Mouse (Mus musculus) hindlimb bud, embryonic 11.5 days (tissue): ENCODE data around the gene Smpd3.

ENCODE experiments used
- DNase-seq: peaks from one replicate; pipeline ENCODE4 v3.0.0-alpha.2; 2012; ENCODE audit warnings: low read depth, low spot score; ENCODE audit errors: extremely low spot score

Smpd3 gene

GRCm38 (mm10) chr8:106292484-106293396 lies 45.0 kb downstream of the Smpd3 start:
- DNase-seq = no peak

DNA sequence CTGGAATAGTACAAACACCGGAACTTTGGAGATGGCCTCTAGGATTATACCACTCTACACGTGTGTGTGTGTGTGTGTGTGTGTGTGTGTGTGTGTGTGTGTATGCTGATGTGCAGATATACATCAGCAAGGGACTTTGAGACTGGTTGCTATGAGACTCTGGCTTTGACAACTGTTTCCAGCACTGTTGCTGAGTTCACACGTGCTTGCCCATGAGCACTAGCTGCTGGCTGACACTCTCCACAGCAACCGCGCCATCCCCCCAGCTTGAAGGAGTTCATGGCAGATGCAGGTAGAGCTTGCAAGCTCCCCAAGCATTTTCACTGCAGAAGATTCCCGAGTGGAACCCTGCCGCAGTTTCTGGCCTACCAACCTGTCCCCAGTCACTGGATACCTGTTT lies 48.3 kb downstream of the Smpd3 start:
- no peak for DNase-seq

DNA sequence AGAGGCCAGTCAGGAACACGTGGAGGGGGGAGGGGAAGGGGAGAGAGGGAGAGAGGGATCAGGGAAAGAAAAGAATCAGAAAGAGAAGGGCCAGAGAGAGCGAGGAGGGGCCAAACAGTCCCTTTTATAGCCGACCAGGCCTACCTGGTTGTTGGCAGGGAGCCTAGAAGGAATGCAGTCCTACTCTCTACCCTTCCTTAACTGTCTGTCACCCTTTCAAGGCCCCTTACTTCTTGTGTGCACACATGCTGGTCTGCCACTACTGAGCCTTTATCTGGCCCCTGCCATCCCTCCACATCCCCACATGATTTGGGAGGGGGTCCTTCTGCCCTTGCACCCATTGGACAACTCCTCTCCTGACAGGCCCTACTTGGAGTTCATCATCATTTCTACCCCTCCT lies 49.1 kb downstream of the Smpd3 start:
- DNase-seq = no peak

GRCm38 (mm10) chr8:106287445-106287844 lies 50.3 kb downstream of the Smpd3 start:
- no peak for DNase-seq

- no peak for DNase-seq
Measured at GRCm38 (mm10) chr8:106280844-106281243, 56.9 kb downstream of the Smpd3 start.

DNA sequence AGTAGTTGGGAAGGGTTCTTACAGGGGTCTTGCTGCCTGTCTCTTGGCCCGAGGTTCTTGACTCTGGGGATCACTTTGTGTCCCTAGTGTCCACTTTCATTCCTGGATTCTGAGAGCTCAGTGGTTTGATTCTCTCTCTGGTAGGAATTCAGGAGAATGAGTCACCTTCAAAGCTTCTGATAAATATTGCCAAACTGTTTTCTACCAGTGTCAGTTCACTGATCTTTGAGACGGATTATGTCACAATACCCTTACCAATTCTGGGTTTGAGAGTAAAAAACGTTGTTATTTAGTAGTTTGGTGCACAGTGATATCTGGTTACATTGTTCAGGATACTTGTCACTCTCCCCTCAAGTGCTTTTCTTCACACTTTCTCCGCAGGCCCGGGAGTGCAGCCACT lies 57.6 kb downstream of the Smpd3 start:
- no peak for DNase-seq

GRCm38 (mm10) chr8:106278367-106279042 lies 59.3 kb downstream of the Smpd3 start:
- DNase-seq = no peak

DNA sequence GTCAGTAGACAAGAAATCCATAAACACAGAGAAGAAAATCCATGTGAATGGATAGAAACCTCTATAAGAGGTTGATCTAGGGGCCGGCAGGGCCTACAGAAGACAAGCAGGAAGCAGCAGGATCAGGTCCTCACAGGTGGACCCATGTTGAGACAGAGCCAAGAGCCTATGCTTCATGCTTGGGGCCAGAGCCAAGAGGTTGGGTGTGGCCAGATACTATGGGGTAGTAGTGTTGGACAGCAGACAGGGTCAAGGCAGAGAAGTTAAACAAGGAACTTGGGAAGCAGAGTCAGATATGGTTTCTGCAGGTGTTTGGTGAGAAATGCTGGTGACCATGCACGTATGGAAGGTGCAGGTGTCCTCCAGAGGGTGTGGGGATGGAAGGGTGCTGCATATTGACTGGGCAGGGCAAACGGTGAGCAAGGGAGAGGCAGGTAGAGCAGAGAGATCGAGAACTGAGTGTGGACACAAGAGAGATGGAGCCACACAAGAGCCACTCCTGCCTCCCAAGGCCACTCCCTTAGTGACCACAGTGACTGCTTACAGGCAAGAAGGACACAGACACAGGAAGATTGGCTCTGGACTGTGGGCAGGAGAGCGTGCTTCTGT lies 61.0 kb downstream of the Smpd3 start:
- DNase-seq = no peak

- no peak for DNase-seq
Measured at GRCm38 (mm10) chr8:106273468-106273867, 64.3 kb downstream of the Smpd3 start.

GRCm38 (mm10) chr8:106271378-106271777 lies 66.4 kb downstream of the Smpd3 start:
- no peak for DNase-seq

DNA sequence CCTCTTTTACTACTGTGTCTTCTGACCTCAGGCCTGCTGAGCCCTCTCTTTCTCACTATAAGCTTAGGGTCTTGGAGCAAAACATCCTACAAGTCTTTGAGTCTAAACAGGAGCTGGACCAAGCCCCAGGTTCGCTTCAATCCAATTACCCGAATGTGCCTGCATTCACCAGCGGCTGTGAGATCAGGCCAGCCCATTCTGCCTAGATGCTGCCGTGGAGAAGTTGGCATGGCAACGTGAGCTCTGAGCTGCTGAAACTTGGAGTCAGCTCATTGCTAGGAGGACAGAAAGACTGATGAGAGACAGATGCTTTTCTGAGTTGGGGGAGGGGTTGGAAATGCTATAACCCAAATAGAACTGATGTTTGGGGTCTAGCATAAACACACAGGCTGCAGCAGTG lies 67.0 kb downstream of the Smpd3 start:
- DNase-seq = peak; percentile 2

DNA sequence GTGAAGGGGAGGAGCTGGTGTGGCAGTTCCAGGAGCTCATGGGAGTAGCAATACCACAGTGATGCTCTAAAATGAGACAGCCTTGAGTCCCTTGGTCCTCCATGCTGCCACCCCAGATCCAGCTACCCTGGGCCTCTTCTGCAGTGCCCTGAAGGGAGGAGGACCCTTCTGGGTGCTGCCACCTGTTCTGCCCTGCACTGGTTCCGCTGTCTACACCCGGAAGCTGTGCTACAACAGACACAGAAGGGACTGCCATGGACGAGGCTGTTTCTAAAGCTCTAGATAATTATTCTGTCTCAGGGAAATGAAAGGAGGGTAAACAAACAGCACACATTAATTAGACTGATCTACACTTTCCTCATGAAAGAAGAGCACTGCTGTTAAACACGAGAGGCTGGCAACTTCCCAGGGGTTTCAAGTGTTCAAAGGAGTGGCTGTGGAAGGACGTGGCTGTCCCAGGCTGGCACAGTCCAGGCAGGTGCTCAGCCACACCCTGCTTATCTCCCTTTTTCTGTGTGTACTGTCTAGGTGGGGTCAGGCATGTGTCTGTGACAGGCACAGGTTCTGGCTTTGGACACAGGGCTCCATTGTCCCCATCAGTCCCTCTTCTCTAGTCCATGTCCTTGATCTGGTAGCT lies 69.0 kb downstream of the Smpd3 start:
- no peak for DNase-seq

DNA sequence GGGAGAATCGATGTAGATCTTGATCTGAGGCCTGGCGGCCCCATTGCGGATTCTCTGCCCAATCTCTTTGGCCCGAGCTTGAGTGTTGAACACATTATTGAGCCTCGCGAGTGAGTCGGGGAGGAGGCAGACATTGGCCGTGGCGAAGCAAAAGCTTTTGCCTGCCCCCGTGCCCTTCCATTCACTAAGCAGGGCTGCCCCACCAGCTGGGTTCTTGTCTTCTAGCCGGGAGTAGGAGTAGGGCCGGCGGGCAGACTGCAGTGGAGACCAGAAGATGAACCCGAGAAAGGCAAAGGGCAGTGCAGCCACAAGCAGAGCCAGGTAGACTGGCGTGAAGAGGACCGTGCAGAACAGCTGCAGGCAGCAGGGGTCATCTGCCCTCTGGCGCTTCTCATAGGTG lies 72.4 kb downstream of the Smpd3 start:
- no peak for DNase-seq

DNA sequence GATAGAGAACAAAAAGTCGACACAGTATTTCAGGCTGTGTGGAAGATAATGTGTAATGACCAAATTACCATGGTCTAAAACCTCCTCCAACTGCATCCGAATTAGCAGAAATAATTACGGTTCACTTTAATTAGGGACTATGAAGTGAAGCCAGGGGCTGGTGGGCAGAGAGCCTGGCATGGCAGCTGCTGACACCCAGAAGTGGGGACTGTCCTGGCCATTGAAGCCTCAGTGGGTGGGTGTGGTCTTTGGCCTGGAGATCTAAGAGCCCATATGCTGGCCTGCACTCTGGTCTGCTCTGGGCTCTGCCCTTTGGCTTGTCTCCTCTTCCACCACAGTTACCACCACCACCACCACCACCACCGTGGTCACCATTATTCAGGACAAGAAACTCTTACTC lies 73.9 kb downstream of the Smpd3 start:
- no peak for DNase-seq

- DNase-seq = no peak
Measured at GRCm38 (mm10) chr8:106262343-106262742, 75.4 kb downstream of the Smpd3 start.

GRCm38 (mm10) chr8:106260894-106261293 lies 76.9 kb downstream of the Smpd3 start:
- no peak for DNase-seq

GRCm38 (mm10) chr8:106259579-106260255 lies 78.1 kb downstream of the Smpd3 start:
- DNase-seq = no peak

- DNase-seq = no peak
Measured at GRCm38 (mm10) chr8:106258169-106258568, 79.6 kb downstream of the Smpd3 start.

DNA sequence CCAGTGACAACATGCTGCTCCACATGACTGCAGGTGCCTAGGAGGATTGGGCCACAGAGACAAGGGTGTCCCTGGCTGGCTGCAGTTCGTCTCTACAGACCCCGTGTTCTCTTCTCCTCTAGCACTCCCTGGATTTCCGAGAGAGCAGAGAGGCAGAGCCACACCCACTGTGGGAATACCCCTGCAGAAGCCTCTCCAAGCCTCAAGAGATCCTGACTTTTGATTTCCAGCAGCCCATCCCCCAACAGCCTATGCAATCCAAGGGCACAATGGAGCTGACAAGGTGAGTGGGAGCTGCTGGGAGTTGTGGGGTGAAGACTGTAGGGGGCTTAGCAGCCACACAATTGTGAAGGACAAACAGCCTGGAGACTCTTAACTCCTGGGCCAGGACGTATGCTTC lies 87.6 kb downstream of the Smpd3 start:
- DNase-seq = no peak

DNA sequence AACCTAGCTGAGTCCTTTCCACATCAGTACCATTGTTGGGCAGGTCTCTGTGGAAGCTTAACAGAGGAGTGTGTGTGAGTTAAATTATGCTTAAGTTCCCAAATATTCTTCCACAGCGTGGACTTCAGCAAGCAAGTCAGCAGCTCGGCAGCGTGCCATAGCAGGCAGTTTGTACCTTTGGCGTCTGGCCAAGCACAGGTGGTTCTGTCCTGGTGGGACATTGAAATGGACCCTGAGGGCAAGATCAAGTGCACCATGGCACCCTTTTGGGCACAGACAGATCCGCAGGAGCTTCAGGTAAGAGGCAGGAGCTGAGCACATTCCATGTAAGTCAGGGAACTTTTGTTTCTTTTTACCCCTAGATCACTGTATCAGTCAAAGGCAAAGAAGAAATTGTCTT lies 100.7 kb downstream of the Smpd3 start:
- no peak for DNase-seq
